Mouse (Mus musculus) MEL (cell line): ENCODE measurements at regions not wholly inside any gene's neighbourhood (a gene's known extent, or its start where the extent isn't known, plus 50 kb on each side); places are given as distances from the start of the nearest gene placed in this dataset.

Experiments used
- DNase-seq: peaks from one replicate; pipeline ENCODE4 v3.0.0; 2011; ENCODE audit warnings: low read depth, low spot score
- H3K27ac ChIP-seq: 2 replicates; pipeline ENCODE4 v1.5.1; 2012; ENCODE audit warnings: low read depth, mild to moderate bottlenecking, control low read depth, low read length, moderate library complexity; ENCODE audit not compliant: control insufficient read depth
- H3K27me3 ChIP-seq, 2 experiments: fragments of 150-350 bp in 1 of 2; sonication (generic) in 1 of 2; 2 replicates each; pipeline ENCODE4 v1.6.1; 2012; ENCODE audit warnings: low read length in 2 of 2, mild to moderate bottlenecking in 2 of 2, improper control_type of control experiment in 1 of 2, moderate library complexity in 1 of 2; ENCODE audit not compliant: insufficient read depth in 2 of 2, control insufficient read depth in 1 of 2
- H3K36me3 ChIP-seq, 2 experiments: 2 replicates each; pipeline ENCODE4 v1.6.1; 2012 to 2014; ENCODE audit warnings: low read length in 2 of 2, improper control_type of control experiment in 1 of 2, inconsistent platforms in 1 of 2, mild to moderate bottlenecking in 1 of 2; ENCODE audit not compliant: insufficient read depth in 2 of 2, control insufficient read depth in 1 of 2
- H3K4me1 ChIP-seq, 2 experiments: fragments of 150-350 bp in 1 of 2; sonication (generic) in 1 of 2; 2 replicates each; pipeline ENCODE4 v1.6.1; 2012; ENCODE audit warnings: low read length in 2 of 2, improper control_type of control experiment in 1 of 2, mild to moderate bottlenecking in 1 of 2; ENCODE audit not compliant: insufficient read depth in 2 of 2, control insufficient read depth in 1 of 2
- H3K4me3 ChIP-seq, 2 experiments: fragments of 150-350 bp in 1 of 2; sonication (generic) in 1 of 2; 2 replicates each; pipeline ENCODE4 v1.5.1; 2012; ENCODE audit warnings: low read depth in 2 of 2, low read length in 2 of 2, mild to moderate bottlenecking in 2 of 2, moderate library complexity in 2 of 2, control low read depth in 1 of 2, improper control_type of control experiment in 1 of 2; ENCODE audit not compliant: control insufficient read depth in 1 of 2, insufficient read depth in 1 of 2
- H3K79me2 ChIP-seq: 2 replicates; pipeline ENCODE4 v1.6.1; 2012; ENCODE audit warnings: mild to moderate bottlenecking, low read length, moderate library complexity; ENCODE audit not compliant: control insufficient read depth, poor library complexity, insufficient read depth
- H3K9ac ChIP-seq: 2 replicates; pipeline ENCODE4 v1.6.1; 2012; ENCODE audit warnings: low read depth, mild to moderate bottlenecking, control low read depth, low read length, moderate library complexity; ENCODE audit not compliant: control insufficient read depth, poor library complexity, severe bottlenecking
- H3K9me3 ChIP-seq: fragments of 150-350 bp; sonication (generic); replicated peaks from 2 replicates; pipeline ENCODE4 v1.6.1; 2012; ENCODE audit warnings: mild to moderate bottlenecking, low read length, improper control_type of control experiment, moderate library complexity; ENCODE audit not compliant: insufficient read depth
- CTCF ChIP-seq, 3 experiments: IDR thresholded peaks in 2 of 3; conservative IDR thresholded peaks in 1 of 3; 2 replicates each; pipeline ENCODE4 v1.5.1; 2011 to 2012; ENCODE audit warnings: low read length in 3 of 3, low read depth in 2 of 3, mild to moderate bottlenecking in 2 of 3, improper control_type of control experiment in 1 of 3, inconsistent platforms in 1 of 3, mixed read lengths in 1 of 3, moderate library complexity in 1 of 3; ENCODE audit not compliant: control insufficient read depth in 1 of 3, insufficient read depth in 1 of 3, poor library complexity in 1 of 3, severe bottlenecking in 1 of 3
- ELF1 ChIP-seq: IDR thresholded peaks from 2 replicates; pipeline ENCODE4 v1.6.1; 2014; ENCODE audit warnings: low read depth, mild to moderate bottlenecking, inconsistent platforms, low read length, improper control_type of control experiment, moderate library complexity
- ETS1 ChIP-seq: IDR thresholded peaks from 2 replicates; pipeline ENCODE4 v1.6.1; 2012; ENCODE audit warnings: low read depth, mild to moderate bottlenecking, inconsistent platforms, low read length, improper control_type of control experiment, moderate library complexity
- MAFK ChIP-seq: IDR thresholded peaks from 2 replicates; pipeline ENCODE4 v1.6.1; 2011; ENCODE audit warnings: low read depth, mild to moderate bottlenecking, low read length, improper control_type of control experiment, borderline replicate concordance
- MAZ ChIP-seq: IDR thresholded peaks from 2 replicates; pipeline ENCODE4 v1.6.1; 2012; ENCODE audit warnings: low read depth, mild to moderate bottlenecking, inconsistent platforms, low read length, improper control_type of control experiment
- MEF2A ChIP-seq: IDR thresholded peaks from 2 replicates; pipeline ENCODE4 v1.6.1; 2014; ENCODE audit warnings: low read depth, mild to moderate bottlenecking, inconsistent platforms, low read length, improper control_type of control experiment; ENCODE audit not compliant: poor library complexity, insufficient replicate concordance, severe bottlenecking; ENCODE audit errors: extremely low read depth
- MYB ChIP-seq: IDR thresholded peaks from 2 replicates; pipeline ENCODE4 v1.6.1; 2011; ENCODE audit warnings: mild to moderate bottlenecking, low read depth, low read length, improper control_type of control experiment
- MYC ChIP-seq: IDR thresholded peaks from 2 replicates; pipeline ENCODE4 v1.6.1; 2011; ENCODE audit warnings: low read depth, mild to moderate bottlenecking, low read length, improper control_type of control experiment, moderate library complexity
- NELFE ChIP-seq: IDR thresholded peaks from 2 replicates; pipeline ENCODE4 v1.6.1; 2011; ENCODE audit warnings: low read depth, low read length, improper control_type of control experiment
- NRF1 ChIP-seq: IDR thresholded peaks from 2 replicates; pipeline ENCODE4 v1.6.1; 2014; ENCODE audit warnings: low read depth, mild to moderate bottlenecking, inconsistent platforms, low read length, improper control_type of control experiment, moderate library complexity; ENCODE audit not compliant: poor library complexity, insufficient read depth, severe bottlenecking
- RCOR1 ChIP-seq: IDR thresholded peaks from 2 replicates; pipeline ENCODE4 v1.6.1; 2012; ENCODE audit warnings: low read depth, mild to moderate bottlenecking, inconsistent platforms, low read length, improper control_type of control experiment
- SIN3A ChIP-seq: IDR thresholded peaks from 2 replicates; pipeline ENCODE4 v1.6.1; 2012; ENCODE audit warnings: low read length, improper control_type of control experiment, inconsistent platforms
- SMC3 ChIP-seq: IDR thresholded peaks from 2 replicates; pipeline ENCODE4 v1.6.1; 2011; ENCODE audit warnings: low read depth, low read length, improper control_type of control experiment
- TAL1 ChIP-seq: IDR thresholded peaks from 2 replicates; pipeline ENCODE4 v1.6.1; 2012; ENCODE audit warnings: mild to moderate bottlenecking, inconsistent platforms, low read length, moderate library complexity, mixed read lengths
- TBP ChIP-seq: IDR thresholded peaks from 2 replicates; pipeline ENCODE4 v1.8.0; 2011; ENCODE audit warnings: low read depth, low read length, improper control_type of control experiment
- UBTF ChIP-seq: IDR thresholded peaks from 2 replicates; pipeline ENCODE4 v1.6.1; 2012; ENCODE audit warnings: low read depth, mild to moderate bottlenecking, inconsistent platforms, low read length, improper control_type of control experiment, moderate library complexity, borderline replicate concordance; ENCODE audit not compliant: insufficient read depth
- USF1 ChIP-seq: IDR thresholded peaks from 2 replicates; pipeline ENCODE4 v1.6.1; 2014; ENCODE audit warnings: low read depth, mild to moderate bottlenecking, inconsistent platforms, low read length, improper control_type of control experiment, moderate library complexity
- ZC3H11A ChIP-seq: IDR thresholded peaks from 2 replicates; pipeline ENCODE4 v1.6.1; 2012; ENCODE audit warnings: low read depth, mild to moderate bottlenecking, inconsistent platforms, low read length, improper control_type of control experiment
- ZKSCAN1 ChIP-seq: IDR thresholded peaks from 2 replicates; pipeline ENCODE4 v1.6.1; 2012; ENCODE audit warnings: low read depth, mild to moderate bottlenecking, inconsistent platforms, low read length, improper control_type of control experiment, moderate library complexity
- ZNF384 ChIP-seq: IDR thresholded peaks from 2 replicates; pipeline ENCODE4 v1.6.1; 2012; ENCODE audit warnings: low read depth, mild to moderate bottlenecking, inconsistent platforms, low read length, improper control_type of control experiment

GRCm38 (mm10) chr3:52632635-52633034 lies 364.5 kb downstream of the Foxo1 start:
- no peak for TF ChIP-seq MEF2A
- Histone ChIP-seq H3K27me3 (no peaks in the 10 kb centered on the region), H3K4me1 (no peaks in the 10 kb centered on the region), H3K9ac (no peak overlapping the region), H3K79me2 (no peaks in the 10 kb centered on the region), H3K36me3 (no peaks in the 10 kb centered on the region), H3K27ac (no peak overlapping the region), H3K9me3 (no peaks in the 10 kb centered on the region), H3K4me3 (no peak overlapping the region)
- no peak for DNase-seq

GRCm38 (mm10) chr3:52630209-52630608 lies 362.1 kb downstream of the Foxo1 start:
- H3K9ac ChIP-seq = no peak overlapping the region
- peak; percentile 3 for DNase-seq
- no peaks in the 10 kb centered on the region for H3K79me2 ChIP-seq
- no peak for TF ChIP-seq MAFK
- no peak for TF ChIP-seq TBP
- TF ChIP-seq MAZ = no peak
- TF ChIP-seq RCOR1 = no peak
- TF ChIP-seq ETS1 = no peak
- no peak for TF ChIP-seq MYC
- TF ChIP-seq ELF1 = no peak
- TF ChIP-seq SMC3 = no peak
- no peak for TF ChIP-seq MYB
- no peak for TF ChIP-seq USF1
- no peak for TF ChIP-seq TAL1
- TF ChIP-seq SIN3A = no peak
- TF ChIP-seq ZKSCAN1 = no peak
- TF ChIP-seq UBTF = no peak
- H3K9me3 ChIP-seq = no peaks in the 10 kb centered on the region
- H3K36me3 ChIP-seq = no peaks in the 10 kb centered on the region
- no peak overlapping the region for H3K4me3 ChIP-seq
- H3K4me1 ChIP-seq = no peaks in the 10 kb centered on the region
- H3K27ac ChIP-seq = no peak overlapping the region
- no peaks in the 10 kb centered on the region for H3K27me3 ChIP-seq

- Histone ChIP-seq H3K79me2 (no peaks in the 10 kb centered on the region), H3K27me3 (no peaks in the 10 kb centered on the region), H3K27ac (no peak overlapping the region), H3K9ac (no peak overlapping the region), H3K9me3 (no peaks in the 10 kb centered on the region), H3K36me3 (no peaks in the 10 kb centered on the region), H3K4me1 (no peaks in the 10 kb centered on the region), H3K4me3 (no peak overlapping the region)
- TF ChIP-seq NELFE (no peak), ZC3H11A (no peak), MAZ (no peak), RCOR1 (no peak), ZNF384 (no peak), CTCF (IDR thresholded peaks at IDR 0.05 in 2 of 3, conservative IDR thresholded peaks at IDR 0.05 in 1 of 3; ENCODE audit: control insufficient read depth in 1 of 3, insufficient read depth in 1 of 3, low read depth in 2 of 3, low read length in 3 of 3, poor library complexity in 1 of 3, severe bottlenecking in 1 of 3) (no peak), NRF1 (no peak)
- no peak for DNase-seq
Measured at GRCm38 (mm10) chr3:52625125-52625524, 357.0 kb downstream of the Foxo1 start.
